Mouse (Mus musculus): Measurements from ENCODE around the gene Zfp683.
A peak's percentile ranks its signal among the peaks of the same experiment; 100 is the strongest.

Zfp683 gene

DNA sequence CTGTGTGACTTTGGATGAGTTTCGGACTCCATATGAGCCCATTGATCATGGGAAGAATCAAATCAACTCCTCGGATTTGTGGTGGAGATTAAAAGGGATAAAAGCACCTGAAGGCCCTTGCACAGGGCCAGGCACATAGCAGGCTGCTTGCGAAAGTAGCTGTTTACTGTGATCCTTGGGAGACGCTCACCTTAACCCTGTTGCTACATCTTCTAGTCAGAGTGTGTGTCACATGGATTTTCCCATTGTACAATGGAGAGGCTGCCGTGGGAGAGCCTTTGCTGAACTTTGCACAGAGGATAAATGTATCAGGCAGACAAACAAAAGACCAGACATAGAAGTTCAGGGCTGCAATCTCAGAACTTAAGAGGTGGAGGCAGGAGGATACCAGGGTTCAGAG lies 1.7 kb upstream of the Zfp683 start:
- DNase-seq (ENCODE audit: low spot score in 2 of 2), result no peak

DNA sequence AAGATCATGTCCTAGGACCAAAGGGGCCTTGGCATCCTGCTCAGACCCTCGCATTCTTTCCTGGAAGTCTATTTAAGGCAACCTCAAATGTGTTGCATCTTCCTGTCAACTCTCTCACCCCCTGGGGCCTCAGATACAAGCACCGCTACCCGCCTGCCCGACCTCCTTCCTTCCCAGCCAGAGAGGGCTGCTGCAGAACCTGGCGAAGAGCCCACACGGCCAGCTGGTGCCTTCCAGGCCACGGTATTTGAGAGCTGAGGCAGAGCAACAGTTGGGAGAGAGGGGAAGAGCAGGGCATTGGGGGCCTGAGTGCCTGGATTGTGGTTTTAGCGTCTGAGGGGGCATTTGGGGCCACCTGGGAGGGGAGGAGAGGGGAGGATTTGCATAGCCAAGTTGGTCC lies 1.1 kb upstream of the Zfp683 start:
- no peak for DNase-seq (ENCODE audit: low spot score in 2 of 2)

DNA sequence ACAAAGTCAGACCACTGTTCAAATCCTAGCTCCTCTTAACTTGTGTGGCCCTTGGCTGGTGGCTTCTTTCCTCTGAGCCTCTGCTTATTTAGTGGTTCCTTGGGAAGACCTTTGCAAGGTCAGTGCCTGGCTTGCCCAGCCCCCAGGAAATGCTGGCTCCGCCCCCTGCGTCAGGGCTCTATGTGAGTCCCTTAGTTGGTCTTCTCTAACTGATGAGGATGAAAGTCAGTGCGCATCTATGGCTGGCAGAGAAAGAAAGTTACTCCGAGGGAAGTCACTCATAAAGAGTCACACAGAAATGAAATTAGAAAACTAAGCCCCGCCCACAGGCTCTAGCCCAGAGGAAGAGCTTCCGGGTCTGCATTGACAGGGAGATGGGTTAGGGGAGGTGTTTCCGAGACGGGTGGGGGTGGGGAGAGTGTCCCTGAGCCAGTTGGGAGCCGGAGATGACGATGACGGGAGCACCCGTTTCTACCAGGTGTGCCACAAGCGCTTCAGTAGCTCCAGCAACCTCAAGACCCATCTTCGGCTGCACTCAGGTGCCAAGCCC lies 4.6 kb downstream of the Zfp683 start:
- DNase-seq (ENCODE audit: low spot score in 2 of 2), result no peak

DNA sequence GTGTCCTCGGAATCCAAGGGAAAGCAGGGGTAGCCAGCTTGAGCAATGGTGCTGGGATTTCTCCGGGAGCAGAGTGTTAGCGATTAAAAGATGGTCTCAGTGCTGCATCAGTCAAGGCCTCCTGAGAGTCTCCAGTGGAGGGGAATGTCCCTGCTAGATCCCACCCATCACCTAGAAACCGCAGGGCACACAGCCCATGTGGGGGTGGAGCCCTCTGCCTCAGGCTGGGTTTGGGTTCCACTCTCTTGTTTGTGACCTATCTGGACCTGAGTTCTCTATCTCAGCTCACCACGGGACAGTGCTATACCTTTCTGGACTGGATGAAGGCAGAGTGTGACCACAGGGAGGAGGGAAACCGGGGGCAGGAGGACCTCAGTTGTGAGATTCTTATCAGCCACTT lies 5.3 kb downstream of the Zfp683 start:
- DNase-seq (ENCODE audit: low spot score in 2 of 2), result no peak

DNA sequence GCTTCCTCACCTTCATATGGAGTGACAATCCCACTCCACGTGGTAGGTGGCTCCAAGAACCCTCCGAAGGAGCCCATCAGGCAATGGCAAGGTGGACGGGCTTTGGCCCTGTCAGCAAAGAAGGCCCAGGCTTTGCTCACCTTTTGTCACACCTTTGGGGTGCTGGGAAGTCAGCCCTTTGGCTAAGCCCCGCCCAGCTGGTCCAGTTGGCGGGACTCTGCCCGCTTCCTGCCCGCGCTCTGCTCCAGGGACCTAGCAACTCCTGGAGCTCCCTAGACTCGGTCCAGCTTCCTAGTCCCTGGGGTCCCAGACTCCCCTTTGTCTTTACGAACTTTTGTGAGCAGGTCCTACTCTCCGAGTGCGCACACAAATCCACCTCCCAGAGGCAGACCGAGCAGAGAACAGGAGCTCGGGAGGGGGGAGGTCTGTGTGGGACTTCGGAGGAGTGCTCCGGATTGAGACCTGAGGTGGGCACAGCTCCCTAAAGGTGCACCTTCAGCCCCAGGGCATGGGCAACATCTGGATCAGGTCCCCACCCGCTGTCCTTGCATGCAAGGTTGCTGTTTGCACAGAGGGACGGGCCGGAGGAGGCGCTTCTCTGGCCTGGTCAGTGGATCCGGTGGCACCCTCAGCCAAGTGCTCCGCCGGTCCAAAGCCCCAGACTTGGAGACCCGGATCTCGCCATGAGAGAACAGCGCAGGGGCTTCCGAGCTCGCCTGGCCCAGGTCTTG lies 6.7 kb downstream of the Zfp683 start, which contains the start of gene Crybg2:
TSS of gene Crybg2 (plus strand) at position 681 of the 731 bp plus-strand sequence.
- DNase-seq (ENCODE audit: low spot score in 2 of 2), result no peak

DNA sequence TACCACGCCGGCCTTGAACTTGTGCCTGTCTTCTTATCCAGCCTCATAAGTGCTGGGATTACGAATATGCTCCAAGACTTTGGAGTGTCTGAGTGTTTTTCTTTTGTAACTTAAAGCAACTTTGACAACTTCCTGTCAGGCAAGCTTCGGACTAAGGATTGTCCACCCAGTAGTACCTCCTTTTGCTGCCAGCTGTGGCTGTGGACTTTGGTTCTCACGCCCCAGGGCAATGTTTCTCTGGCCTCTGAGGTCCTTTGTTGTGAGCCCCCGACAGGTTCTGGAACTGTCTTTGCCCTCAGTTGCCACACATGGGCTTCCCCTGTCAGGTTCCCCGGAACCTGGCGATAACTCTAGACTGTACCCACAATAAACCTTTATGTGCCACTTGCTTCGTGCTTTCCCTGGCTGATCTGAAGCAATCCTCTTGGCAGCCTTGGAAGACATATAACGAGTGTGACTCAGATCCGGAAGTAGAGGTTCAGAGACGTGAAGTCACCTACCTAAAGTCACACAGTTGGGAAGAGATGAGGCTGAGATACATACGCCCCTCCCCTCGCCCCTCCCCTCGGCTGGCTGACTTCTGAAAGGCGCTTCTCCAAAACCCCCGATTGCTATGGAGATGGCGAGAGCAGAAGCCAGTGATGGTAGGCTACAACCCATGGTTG lies 7.7 kb downstream of the Zfp683 start:
- DNase-seq (ENCODE audit: low spot score in 2 of 2), result no peak

DNA sequence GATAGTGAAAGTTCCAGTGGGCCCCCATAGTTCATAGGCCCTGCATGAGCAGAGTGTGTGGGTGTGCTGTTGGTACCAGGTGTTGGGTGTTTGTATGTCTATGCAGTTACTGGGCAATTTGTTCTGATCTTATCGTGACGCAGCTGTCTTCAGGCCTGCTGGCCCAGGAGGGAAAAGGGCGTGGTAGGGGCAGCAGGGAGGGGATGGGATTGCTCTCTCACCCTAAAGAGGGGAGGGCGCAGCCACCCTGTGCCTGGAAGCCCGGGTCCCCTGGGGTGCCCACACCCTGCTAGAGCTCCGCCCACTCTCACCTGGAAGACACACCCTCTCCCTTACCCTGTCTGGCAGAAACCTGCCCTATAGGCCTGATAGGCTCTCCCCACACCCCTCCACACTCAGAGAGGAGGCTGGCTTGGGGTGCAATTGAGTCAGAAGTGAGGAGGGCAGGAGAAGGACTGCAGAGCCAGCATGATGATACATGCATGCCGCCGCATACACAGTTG lies 8.4 kb downstream of the Zfp683 start:
- no peak for DNase-seq (ENCODE audit: low spot score in 2 of 2)

DNA sequence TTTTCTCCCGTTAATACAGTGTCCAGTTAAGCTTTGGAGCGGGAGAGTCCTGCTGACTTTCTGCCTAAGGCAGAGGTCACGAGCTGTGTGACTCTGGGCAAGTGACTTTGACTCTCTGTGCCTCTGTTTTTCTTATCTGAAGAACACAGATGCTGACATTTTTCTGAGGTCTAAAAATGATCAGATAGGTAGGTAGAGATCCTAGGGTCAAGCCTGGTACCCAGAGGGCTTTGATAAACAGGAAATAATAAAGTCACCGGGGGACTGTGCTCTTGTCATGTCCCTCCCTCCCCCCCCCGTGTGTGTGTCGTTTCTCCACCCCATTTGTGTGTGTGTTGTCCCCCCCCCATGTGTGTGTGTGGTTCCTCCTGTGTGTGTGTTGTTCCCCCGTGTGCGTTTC lies 8.9 kb downstream of the Zfp683 start:
- DNase-seq (ENCODE audit: low spot score in 2 of 2), result no peak

DNA sequence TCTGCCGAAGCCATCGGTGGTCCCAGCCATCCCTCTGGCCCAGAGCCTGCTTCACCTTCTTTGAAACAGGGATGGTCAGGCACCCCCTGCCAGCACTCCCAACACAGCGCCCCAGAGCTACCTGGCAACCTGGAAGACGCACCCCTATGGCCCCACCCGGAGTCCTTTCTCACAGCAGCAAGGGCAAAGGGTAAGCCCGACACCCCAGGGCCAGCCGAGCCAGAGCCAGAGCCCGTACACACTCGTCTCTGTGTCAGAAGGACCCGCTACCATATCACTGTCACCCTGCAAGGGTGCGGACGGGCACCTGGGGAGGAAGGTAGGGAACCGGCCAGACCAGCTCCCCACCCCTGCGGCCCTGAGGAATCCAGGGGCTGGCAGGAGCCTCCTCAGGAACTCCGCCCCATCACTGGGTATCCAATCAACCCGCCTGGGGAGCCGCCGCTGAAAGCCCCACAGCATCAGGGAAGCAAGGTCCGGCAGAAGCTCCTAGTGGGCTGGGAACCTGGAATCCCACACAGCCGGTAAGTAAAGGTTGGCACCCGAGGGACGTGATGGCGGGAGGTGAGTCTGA lies 11.9 kb downstream of the Zfp683 start:
- DNase-seq (ENCODE audit: low spot score in 2 of 2), result no peak

DNA sequence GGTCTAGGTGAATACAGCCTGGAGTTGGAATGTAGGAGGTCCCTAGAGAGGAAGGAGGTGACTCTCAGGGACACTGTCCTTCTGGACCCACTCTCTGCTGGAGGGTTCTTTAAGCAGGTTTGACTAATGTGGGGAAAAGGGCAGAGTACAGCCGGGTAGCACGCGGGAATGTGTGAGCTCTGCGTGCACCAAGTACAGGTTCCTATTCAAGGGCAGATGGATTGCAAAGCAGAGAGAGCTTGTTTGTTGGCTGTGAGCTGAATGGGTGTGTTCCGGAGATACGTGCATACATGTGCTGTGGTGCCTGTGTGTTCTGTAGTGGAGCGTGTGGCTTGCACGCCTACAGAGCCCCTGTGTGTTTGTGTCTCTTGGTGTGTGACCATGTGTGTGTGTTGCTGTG lies 13.7 kb downstream of the Zfp683 start:
- DNase-seq (ENCODE audit: low spot score in 2 of 2), result no peak

DNA sequence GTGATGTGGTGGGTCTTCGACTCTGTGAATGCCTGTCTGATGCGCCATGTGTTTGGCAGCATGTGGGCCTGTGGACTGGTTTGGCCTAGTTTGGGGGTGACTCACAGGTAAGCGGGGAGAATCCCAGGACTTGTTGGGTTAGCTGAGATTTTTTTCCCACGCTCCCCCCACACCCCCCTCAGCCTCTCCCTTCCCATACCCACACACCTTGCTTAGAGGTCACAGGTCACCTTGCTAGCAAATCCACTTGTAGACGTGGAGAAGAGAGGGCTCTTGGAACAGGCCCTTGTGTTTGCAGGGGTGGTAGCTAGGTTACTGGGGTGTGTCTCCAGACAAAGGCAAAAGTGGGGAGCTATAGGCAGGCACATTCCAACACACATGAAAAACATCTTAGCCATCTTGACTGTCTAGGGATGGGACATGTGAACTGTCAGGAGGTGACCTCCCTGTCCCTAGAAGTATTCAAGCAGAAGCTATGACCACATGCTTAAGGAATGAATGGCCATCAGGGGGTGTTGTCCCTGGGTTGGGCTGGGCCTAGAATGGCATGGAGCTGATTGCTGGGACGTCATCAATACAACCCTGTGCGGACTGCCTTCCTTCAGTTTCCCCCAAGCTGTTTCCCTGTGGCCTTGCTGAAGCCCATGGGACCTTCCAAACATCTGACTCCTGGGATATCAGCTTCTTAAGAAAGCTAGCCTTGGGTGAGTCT lies 14.4 kb downstream of the Zfp683 start:
- DNase-seq (ENCODE audit: low spot score in 2 of 2), result no peak

DNA sequence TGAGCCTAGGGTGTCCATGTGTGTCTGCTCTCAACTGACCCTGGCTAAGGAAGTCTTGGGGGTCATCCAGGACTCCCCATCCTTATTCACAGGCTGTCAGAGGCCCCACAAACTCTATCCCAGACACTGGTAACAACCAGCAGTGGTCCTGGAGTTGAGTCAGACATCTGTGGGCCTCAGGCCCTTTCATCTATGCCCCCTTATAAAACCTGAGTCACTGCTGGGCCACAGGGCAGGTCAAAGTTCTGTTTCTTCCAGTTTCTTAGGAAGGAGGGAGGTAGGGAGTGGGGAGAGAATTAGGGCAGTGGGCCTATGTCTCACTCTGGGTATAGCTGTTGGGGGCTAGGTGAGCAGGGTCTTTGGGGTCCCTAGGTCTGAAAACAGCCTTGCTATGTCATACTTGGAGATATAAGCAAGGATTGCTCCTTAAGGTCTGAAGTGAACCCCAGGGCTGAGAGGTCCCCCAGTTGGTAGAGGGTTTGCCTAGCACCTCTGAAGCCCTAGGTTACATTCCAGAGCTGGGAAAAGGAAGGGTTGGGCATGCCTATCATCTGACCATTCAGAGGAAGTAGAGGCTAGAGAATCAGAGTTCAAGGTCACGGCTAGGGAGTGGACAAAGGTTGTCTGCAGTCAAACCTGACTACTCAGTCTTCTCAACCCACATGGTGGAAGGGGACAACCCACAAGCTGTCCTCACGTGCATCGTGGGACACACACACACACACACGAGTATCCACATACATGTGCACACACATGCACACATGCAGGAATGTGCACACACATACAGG lies 15.3 kb downstream of the Zfp683 start:
- DNase-seq (ENCODE audit: low spot score in 2 of 2), result no peak

DNA sequence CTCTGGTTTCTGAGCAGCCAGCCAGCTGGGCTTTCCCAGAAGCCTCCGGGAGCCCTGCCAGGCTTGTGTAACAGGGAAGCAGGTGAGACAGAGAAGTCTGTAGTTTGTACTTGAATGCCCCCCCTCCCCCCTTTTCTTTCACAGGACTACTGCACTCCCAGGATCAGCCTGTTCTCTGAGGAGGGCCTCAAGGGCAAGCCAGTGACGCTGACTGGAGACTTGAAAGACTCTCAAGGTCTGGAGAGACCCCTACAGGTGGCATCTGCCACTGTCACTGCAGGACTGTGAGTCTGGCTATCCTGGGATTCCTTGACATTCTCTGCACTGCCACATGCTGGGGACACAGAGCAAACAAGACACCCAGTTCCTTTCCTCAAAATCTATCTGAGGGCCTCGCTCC lies 25.1 kb downstream of the Zfp683 start:
- DNase-seq (ENCODE audit: low spot score in 2 of 2), result no peak

DNA sequence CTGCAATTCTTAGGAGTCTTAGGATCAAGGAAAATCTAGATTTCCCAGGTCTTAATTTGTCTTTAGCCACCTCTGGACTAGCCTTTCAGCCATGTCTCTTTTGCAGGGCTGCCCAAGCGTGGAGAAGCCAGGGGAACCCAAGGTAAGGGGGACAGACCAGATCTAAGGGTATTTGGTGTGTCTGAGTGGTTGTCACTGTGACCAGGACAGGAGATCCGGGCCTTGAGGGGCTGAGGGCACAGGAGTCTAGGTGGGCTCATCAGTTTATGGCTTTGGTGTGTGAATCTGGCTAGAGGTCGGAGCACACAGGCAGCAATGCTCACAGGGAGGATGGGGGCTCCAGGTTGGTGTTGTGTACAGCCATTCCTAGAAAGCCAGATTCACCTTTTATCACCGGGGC lies 27.0 kb downstream of the Zfp683 start:
- DNase-seq (ENCODE audit: low spot score in 2 of 2), result peak in 1 of 2 experiments; percentile 55

DNA sequence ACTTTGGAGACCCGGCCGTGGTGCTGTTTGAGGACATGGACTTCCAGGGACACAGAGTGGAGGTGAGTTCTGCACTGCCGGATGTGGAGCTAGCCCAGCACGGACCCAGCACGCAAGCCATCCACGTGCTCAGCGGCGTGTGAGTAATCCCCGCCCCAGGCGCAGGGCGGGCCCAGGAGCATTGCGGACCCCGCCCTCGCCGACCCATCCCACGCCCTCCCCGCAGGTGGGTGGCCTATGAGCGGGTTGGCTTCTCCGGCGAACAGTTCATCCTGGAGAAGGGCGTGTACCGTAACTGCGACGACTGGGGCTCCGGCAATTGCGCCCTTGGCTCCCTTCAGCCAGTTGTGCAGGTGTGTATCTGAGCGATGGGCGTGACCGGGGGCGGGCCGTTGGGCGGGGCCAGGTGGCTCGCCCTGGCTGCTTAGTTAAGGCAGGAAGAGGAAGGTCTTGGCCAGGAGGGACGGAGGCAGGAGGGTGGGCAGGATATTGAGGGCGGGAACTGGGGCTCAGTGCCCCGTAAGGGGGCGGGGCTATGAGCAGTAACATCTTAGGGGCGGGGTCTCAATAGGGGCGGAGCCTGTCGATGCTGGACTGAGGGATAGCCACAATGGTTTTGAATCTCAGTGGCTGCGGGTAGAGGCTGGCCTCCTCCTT lies 28.2 kb downstream of the Zfp683 start:
- DNase-seq (ENCODE audit: low spot score in 2 of 2), result peak; percentile 84 to 87

DNA sequence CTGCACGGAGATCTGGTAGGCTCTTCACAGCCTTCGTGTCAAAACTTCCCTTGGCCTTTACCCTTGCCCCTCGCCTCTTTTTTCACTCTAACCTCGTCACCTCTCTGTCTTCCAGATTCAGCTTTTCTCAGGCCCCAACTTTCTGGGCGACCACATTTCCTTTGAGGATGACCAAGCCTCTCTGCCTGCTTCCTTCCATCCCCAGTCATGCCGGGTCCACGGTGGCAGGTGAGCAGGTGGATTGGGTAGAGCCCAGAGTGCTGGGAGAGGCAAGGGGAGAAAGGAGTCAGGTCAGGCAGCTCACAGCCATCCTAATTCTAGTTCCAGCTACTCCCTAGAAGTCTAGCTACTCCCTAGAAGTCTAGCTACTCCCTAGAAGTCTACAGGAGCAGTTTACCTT lies 28.8 kb downstream of the Zfp683 start:
- DNase-seq (ENCODE audit: low spot score in 2 of 2), result peak in 1 of 2 experiments; percentile 61

DNA sequence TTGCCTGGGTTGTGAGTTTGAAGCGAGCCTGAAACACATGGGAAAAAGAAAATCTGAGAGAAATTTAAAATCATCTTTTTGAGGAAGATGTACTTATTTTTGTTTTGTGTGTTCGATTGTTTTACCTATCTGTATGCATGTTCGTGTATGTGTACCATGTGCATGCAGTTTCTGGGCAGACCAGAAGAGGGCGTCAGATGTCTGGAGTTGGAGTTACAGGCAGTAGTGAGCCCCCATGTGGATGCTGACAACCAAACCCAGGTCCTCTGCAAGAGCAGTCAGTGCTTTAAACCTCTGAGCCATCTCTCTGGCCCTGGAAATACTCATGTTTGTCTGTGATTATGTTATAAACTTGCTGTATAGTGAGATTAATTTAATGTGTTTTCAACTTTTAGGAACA lies 31.4 kb downstream of the Zfp683 start:
- DNase-seq (ENCODE audit: low spot score in 2 of 2), result no peak

DNA sequence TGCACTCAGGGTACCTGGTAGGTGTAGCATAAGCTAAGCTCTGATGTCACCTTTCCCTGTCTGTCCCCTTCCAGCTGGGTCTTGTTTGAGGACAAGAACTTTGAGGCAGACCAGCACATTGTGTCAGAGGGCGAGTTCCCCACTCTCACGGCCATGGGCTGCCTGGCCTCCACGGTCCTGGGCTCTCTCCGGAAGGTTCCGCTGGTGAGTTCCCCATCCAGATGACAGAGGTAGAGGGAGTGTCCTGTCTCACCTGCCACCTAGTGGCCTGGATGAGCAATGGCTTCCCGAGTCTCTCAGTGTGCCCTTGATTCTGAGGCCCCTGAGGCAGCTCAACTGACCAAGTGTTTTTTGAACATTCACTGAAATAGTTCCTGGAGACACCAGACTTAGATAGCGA lies 33.8 kb downstream of the Zfp683 start:
- DNase-seq (ENCODE audit: low spot score in 2 of 2), result peak in 1 of 2 experiments; percentile 45

DNA sequence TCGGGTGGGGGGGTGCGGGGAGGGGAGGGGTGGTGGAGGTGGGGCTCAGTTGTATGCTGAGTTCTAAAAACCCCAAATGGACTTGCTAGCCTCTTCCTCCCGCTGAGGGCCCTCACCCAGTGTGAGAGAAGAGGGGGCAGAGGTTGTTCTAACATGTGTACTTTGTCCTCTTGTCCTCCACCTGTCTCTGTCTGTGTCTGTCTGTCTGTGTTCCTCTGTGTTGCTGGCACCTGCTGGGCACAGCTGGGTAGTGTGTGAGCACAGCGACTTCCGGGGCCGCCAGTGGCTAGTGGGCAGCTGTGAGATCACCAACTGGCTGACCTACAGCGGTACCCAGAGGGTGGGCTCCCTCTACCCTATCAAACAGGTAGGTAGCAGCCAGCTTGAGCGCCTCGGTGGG lies 35.4 kb downstream of the Zfp683 start:
- DNase-seq (ENCODE audit: low spot score in 2 of 2), result no peak

DNA sequence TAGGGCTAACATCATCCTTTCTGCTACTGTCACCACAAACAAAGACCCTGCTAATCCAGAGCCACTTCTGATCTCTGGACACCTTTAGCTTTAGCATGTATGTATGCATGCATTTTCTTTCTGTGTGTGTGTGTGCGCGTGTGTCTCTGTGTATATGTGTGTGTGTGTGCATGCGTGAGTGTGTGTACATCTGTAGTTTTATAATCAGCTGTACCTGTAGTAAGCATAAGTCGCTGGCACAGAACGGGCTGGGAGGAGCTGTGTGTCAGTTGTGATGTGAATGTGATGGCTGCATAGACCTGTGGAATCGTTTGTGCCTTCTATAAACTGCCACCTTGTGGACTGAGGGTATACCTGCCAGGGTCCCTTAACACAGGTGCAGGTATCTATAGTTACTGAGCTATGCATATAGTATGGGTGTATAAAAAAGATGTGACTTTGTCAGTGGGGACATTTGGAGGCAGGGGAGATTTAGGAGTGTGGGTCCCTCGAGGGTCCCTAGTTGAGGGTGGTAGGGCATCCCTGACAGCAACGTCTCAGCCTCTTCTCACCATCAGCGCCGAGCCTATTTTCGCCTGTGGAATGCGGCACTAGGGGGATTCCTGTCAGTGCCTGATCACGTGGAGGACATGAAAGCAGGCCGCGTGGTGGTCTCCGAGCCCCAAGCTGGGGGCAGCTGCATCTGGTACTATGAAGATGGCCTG lies 37.0 kb downstream of the Zfp683 start:
- no peak for DNase-seq (ENCODE audit: low spot score in 2 of 2)

All from spleen, postnatal 4 days (tissue).